Mouse (Mus musculus) kidney, adult 9 months (tissue): Measurements from ENCODE around the gene Wdr4.
"Not testable (repeated sequence)": the region's sequence is repeated elsewhere in the genome, so short reads cannot be mapped to it uniquely, and the experiment has no call there.

Source experiments
- DNase-seq: peaks from one replicate; pipeline ENCODE4 v3.0.0; 2022

The Wdr4 gene

GRCm38 (mm10) chr17:31519946-31520838, at the start of gene Wdr4, which contains the start of gene Ndufv3:
Gene Wdr4 (minus strand): TSS chr17:31519980.
Gene Ndufv3 (plus strand): TSS chr17:31520115.
- peak; percentile 100 for DNase-seq

- peak; percentile 23 for DNase-seq
Observed at GRCm38 (mm10) chr17:31566276-31566675, 46.5 kb upstream of the Wdr4 start.

GRCm38 (mm10) chr17:31565141-31566056, 45.6 kb upstream of the Wdr4 start:
- peak; percentile 64 for DNase-seq

GRCm38 (mm10) chr17:31564858-31565140, 45.0 kb upstream of the Wdr4 start:
- DNase-seq, result no peak

GRCm38 (mm10) chr17:31564015-31564857, 44.5 kb upstream of the Wdr4 start, which contains the start of gene Pknox1:
Gene Pknox1 (plus strand): TSS chr17:31564734.
- peak; percentile 100 for DNase-seq

GRCm38 (mm10) chr17:31563632-31564014, 43.8 kb upstream of the Wdr4 start:
- DNase-seq, result peak; percentile 59

GRCm38 (mm10) chr17:31559021-31559789, 39.4 kb upstream of the Wdr4 start:
- no peak for DNase-seq

- no peak for DNase-seq
Observed at GRCm38 (mm10) chr17:31557947-31558542, 38.3 kb upstream of the Wdr4 start.

- peak; percentile 27 for DNase-seq
Observed at GRCm38 (mm10) chr17:31557124-31557880, 37.5 kb upstream of the Wdr4 start.

- DNase-seq, result no peak
Observed at GRCm38 (mm10) chr17:31556253-31556652, 36.5 kb upstream of the Wdr4 start.

- DNase-seq, result not testable (repeated sequence)
Observed at GRCm38 (mm10) chr17:31552601-31553000, 32.8 kb upstream of the Wdr4 start.

- peak; percentile 61 for DNase-seq
Observed at GRCm38 (mm10) chr17:31549389-31549788, 29.6 kb upstream of the Wdr4 start.

- DNase-seq, result no peak
Observed at GRCm38 (mm10) chr17:31547974-31548373, 28.2 kb upstream of the Wdr4 start.

- no peak for DNase-seq
Observed at GRCm38 (mm10) chr17:31546444-31547196, 26.8 kb upstream of the Wdr4 start.

GRCm38 (mm10) chr17:31543574-31543973, 23.8 kb upstream of the Wdr4 start:
- no peak for DNase-seq

GRCm38 (mm10) chr17:31541460-31541831, 21.7 kb upstream of the Wdr4 start:
- DNase-seq, result peak; percentile 66

GRCm38 (mm10) chr17:31540809-31541459, 21.2 kb upstream of the Wdr4 start:
- DNase-seq, result no peak

GRCm38 (mm10) chr17:31540101-31540500, 20.3 kb upstream of the Wdr4 start:
- DNase-seq, result no peak

GRCm38 (mm10) chr17:31535871-31536629, 16.3 kb upstream of the Wdr4 start:
- peak; percentile 73 for DNase-seq
